Mouse (Mus musculus): ENCODE results near the gene Ccdc3. TPM values are rescaled to one million over a fixed set of nuclear protein-coding genes. Genes with fewer than 3 reads are reported as not detected.

Ccdc3 gene
- polyA plus RNA-seq (2015; fragmentation: Illumina TruSeq; extraction: RNeasy Lipid Tissue Mini Kit (QIAGEN cat#74804); ENCODE audit: insufficient read depth, low read depth, low replicate concordance), result 2.6 TPM

DNA sequence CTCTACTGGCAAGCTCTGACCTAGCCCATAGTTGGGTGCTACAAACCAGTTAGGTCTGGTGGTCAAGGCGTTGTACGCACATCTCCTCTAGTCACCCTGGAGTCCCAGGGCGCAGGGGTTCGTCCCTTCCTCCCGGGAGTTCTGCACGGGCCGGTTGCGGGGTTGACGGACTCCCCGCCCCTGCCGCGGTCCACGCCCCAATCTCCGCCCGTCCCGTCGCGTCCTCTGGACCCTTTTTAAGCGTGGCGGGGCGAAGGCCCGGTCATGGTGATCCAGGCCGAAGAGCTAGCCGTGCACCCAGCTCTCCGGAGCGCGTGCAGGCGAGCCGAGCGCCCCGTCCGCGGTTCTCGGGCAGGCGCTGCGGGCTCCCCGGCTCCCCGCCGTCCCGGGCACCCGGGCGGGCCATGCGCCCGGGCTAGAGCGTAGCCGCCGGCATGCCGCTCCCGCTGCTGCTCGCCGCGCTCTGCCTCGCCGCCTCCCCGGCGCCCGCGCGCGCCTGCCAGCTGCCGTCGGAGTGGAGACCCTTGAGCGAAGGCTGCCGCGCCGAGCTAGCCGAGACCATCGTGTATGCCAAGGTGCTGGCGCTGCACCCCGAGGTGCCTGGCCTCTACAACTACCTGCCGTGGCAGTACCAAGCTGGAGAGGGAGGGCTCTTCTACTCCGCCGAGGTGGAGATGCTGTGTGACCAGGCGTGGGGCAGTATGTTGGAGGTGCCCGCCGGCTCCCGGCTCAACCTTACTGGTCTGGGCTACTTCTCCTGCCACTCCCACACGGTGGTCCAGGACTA, at the start of gene Ccdc3:
Gene Ccdc3, plus strand, starts transcription at position 277 of the 787 bp plus-strand sequence.

Other genes with a start within 250 kb of the Ccdc3 start
- 18.5 TPM for gene Phyh, start 218.8 kb upstream of the Ccdc3 start, polyA plus RNA-seq (2015; fragmentation: Illumina TruSeq; extraction: RNeasy Lipid Tissue Mini Kit (QIAGEN cat#74804); ENCODE audit: insufficient read depth, low read depth, low replicate concordance)
- gene Ucma, start 161.7 kb upstream of the Ccdc3 start, polyA plus RNA-seq (2015; fragmentation: Illumina TruSeq; extraction: RNeasy Lipid Tissue Mini Kit (QIAGEN cat#74804); ENCODE audit: insufficient read depth, low read depth, low replicate concordance), result not detected
- gene Mcm10, start 125.0 kb upstream of the Ccdc3 start, polyA plus RNA-seq (2015; fragmentation: Illumina TruSeq; extraction: RNeasy Lipid Tissue Mini Kit (QIAGEN cat#74804); ENCODE audit: insufficient read depth, low read depth, low replicate concordance), result not detected
- gene Optn, start 73.7 kb upstream of the Ccdc3 start, polyA plus RNA-seq (2015; fragmentation: Illumina TruSeq; extraction: RNeasy Lipid Tissue Mini Kit (QIAGEN cat#74804); ENCODE audit: insufficient read depth, low read depth, low replicate concordance), result 3.2 TPM

All from pancreas, adult 10 weeks (tissue).